Mouse (Mus musculus) heart, adult 9 months (tissue): Measurements from ENCODE around the gene Syngr2.

Source experiments
- DNase-seq, 2 experiments: peaks; one replicate each; pipeline ENCODE4 v3.0.0; 2022; ENCODE audit warnings: low spot score in 2 of 2

The Syngr2 gene

DNA sequence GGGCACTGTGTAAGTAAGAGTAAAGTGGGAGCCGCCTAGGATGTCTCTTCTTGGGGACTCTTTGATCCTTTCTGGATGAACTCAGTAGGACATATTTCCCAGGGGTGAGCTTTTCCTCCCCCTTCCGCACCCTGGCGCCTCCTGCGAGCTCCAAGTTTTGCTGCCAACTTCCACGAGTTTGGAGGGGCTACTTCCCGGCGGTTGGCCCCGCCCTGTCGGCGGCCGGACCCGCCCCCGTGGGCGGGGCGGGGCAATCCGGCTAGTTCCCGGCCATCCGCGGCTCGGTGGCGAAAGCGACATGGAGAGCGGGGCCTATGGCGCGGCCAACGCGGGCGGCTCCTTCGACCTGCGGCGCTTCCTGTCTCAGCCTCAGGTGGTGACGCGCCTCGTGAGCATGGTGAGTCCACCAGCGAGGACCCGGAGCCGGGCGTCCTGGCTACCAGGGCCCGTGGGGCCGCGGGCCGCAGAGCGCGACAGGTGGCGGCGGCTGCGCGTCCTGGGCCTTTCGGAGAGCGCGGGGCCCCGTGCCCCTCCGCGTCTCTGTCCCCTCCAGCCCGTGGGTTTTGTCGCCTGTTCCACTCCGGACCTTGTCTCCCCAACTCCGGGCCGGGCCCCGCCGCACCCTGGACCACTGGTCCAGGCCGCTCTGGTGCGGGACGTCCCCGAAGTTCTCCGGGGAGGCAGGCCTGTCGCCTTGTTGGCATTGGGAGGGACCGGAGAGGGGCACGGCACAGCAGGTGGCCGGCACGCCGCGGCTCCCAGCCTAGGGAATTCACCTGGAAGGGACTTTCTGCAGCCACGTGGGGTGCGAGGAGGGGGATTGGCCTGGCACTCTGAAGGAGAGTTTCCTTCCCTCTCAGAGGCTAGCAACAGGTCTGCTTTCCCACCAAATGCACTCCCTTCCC lies at the start of gene Syngr2, which contains the start of gene Gm20708:
Gene Syngr2, plus strand, starts transcription at position 262 of the 905 bp plus-strand sequence.
Gene Gm20708, plus strand, starts transcription at position 262 of the 905 bp plus-strand sequence.
- DNase-seq = peak; percentile 67 to 78

DNA sequence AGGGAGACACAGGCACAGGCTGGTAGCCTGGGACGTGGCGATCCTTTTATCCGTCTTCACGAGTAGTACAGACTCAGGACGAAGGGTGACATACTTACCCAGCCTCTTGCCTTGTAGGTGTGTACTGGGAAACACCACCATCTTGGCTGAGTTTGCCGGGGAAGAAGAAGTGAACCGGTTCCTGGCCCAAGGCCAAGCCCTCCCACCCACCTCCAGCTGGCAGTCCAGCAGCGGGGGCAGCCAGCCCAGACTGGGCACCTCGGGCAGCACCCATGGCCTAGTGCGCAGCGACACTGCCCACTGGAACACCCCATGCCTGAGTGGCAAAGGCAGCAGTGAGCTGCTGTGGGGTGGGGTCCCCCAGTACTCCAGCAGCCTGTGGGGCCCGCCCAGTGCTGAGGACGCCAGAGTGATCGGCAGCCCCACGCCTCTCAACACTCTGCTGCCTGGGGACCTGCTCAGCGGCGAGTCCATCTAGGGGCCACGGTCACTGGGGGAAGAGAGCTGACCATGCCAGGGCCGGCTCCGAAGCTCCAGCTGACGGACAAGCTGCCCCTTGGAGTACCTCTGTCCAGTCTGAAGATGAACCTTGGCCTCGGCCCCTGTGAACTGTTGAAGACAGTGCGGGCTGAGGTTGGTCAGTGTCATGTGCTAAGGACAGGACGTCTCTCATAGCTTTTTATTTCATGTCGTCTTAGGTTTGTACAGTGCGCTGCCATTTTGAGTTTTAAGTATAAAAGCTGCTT lies 48.9 kb upstream of the Syngr2 start:
- DNase-seq = no peak

DNA sequence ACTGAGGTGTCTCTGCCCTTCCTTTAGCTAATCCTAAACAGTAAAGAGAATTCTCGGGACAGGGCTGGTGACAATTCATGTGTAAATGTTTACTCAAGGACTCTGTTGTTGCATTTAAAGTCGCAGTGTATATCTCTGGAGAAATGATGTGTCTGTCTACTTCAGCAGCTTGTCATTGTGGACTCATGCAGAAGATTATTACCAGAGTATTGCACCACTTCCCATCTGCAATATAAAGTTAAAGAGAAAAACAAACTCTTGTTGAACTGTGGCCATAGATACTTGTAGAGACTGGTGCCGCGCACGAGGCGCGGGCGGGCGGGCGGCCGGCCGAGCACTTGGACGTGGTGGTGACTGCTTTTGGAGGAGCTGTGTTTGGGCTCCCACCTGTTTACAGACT lies 47.7 kb upstream of the Syngr2 start:
- no peak for DNase-seq

DNA sequence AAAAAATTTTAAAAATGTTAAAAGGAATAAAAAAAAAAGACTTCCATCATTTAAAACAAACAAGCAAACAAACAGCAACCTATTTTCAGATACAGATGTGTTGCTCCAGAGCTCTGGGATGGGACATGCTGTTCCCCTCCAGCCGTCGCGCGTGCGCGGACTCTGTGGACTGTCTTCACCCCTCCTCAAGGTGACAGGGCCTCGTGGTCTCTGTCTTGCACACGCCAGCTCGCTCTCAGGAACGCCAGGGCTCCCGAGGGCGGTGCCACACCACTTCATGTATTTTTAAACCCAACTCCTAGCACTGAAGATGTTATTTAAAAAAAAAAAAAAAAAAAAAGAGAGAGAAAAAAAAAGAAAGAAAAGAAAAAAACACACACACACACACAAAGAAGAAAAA lies 47.2 kb upstream of the Syngr2 start:
- peak in 1 of 2 experiments; percentile 44 for DNase-seq

DNA sequence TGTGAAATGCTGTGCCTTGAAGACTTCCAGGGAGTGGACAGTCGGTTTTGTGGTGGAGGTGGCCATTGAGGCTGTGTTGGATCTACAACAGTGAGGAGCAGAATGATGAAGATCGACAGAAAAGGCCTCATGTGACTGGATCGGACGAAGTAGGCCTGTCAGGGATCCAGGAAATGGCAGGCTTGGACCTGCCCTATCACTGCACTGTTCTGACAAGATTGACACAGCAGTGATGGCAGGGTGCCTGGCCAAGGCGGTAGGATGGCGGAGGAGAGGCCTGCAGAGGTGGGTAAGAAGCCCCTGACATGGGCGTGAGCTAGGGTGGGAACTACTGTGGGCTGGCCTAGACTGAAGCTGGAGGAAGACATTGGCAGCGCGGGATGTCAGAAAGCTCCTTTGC lies 45.1 kb upstream of the Syngr2 start:
- no peak for DNase-seq

DNA sequence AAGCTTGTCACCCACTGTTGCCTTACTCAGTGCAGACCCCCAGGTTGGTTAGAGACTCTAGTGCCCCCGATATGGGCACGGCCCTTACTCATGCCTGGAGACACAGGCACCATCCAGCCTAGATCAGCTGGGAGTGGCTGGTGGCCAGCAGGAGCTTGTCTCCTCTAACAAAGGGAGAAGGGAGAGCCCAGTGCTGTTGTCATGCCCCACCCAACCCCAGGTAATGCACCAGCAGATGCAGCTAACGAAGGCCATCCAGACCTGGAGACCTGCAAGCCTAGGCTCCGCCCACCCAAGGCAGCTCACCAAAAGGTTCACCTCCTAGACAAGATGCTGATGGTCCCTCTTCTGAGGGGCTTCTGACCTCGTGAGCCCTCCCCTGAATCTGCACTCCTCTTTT lies 44.1 kb upstream of the Syngr2 start:
- no peak for DNase-seq

DNA sequence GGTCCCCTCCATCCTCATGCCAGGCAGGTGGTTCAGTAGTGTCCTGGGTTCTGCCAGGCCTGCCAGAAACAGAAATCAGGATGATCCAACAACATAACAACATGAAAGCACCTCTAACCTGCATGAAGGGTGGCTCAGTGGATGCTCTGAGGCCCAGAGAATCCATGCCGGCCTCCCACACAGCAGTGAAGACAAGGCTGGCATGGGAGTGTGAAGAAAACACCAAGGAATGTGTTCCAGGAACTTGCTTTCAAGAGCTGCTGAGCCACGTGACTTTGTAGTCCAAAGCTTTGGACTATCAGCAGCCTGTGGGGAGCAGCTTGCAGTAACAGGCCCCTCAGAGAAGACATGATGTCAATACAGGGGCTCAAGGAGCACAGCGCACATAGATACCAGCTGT lies 43.2 kb upstream of the Syngr2 start:
- no peak for DNase-seq

DNA sequence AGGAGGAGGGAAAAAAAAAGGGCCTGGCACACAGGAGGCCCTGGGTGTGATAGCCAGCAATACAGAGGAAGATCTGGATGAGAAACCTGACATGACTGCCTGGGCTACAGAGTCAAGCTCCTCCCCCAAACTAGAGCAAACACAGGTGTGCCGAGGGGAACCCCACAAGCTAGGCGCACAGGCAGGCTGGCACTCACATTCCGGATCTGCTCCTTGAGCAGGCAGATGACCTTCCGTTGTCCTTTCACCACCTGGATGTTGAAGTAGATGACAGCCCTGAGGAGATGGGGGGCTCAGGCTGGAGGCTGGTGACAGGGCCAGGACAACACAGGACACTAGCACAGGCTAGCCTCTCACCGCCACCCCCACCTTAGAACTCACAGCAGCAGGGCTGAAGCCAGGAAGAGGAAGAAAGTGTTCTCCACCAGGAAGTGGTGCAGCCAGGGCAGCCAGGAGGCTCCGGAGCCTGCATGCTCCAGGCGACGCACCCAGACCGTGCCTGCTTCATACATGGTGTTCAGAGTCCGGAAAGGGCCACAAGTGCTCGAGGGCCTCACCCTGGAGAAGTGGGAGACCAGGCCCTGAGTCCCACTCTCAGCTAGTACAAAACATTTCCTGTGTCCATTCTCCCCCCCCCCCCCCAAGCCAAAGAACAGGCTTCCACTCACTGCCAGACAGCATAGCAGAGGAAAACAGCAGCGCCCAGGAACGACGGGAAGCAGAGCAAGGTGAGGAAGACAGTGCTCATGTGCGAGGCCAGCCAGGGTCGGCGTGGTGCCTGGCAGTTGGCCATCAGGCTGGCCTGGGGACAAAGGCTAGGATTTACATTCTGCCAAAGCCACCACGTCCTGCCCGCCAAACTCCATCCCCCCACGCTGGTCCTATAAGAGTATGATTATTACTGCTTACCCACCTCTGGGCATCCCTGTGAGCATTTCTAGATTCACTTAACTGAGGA lies 40.5 kb upstream of the Syngr2 start:
- no peak for DNase-seq

DNA sequence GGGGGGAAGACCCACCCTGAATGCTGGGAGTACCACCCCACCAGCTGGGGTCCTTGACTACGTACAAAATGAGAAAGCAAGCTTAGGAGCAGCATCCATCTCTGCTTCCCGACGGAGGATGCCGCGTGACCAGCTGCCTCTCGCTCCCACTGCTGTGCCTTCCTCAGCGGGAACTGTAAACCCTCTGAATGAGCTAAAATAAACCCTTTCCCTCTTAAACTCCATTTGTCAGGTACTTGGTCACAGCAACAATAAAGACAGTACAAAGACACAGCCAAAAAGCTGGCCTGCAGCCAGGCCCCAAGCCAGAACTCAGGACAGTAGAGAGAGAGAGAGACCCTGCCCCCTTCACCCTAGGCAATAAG lies 39.8 kb upstream of the Syngr2 start:
- DNase-seq = no peak

DNA sequence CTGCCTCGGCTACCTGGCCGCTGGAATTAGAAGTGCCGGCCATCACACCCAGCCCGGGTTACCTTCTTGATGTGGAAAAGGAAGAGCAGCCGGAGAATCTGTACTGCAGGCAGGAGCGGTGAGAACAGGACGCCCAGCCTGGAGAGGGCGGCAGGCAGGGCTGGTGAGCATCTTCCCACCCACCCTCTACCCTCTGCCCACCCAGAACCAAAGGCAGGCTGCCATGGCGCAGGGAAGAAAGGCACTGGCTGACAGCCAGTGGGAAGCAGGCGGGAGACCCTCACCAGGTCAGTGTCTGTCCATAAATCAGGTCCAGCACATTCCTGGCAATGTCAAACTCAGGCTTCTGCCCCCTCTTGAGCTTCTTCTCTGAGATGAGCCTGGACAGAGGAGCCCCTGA lies 39.1 kb upstream of the Syngr2 start:
- no peak for DNase-seq

DNA sequence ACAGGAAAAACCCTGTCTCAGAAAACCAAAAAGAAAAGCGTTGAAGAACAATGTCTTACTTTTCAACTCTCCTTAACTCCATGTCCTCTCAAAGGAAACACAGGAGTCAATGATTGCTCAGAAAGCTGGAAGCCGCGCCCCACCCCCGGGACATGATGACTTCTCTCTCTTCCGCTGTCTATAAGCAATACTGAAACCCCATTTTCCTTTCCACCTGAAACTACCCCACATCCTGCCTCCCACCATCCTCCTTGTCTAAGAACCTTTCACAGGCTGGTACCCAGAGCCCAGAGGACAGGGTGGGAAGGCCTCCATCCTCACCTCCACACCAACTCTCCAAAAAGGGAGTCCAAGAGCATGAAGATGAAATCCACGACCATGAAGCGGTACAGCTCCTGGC lies 37.1 kb upstream of the Syngr2 start:
- DNase-seq = no peak

DNA sequence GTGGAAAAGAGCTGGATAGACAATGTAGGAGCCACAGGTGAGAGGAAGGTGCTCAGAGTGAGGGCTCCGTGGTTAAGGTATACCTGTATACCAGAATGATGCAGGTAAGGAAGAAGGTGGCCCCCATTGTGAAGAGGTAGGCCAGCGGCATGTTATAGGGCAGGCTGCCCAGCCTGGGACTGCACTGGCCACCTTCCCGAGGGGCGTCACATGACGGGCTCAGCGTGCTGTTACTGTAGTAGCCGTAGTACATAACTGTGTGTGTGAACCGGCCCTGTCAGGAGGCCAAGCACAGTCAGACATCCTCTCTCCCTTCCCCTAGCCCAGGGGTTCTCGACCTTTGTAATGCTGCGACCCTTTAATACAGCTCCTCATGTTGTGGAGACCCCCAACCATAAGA lies 34.5 kb upstream of the Syngr2 start:
- peak in 1 of 2 experiments; percentile 36 for DNase-seq

DNA sequence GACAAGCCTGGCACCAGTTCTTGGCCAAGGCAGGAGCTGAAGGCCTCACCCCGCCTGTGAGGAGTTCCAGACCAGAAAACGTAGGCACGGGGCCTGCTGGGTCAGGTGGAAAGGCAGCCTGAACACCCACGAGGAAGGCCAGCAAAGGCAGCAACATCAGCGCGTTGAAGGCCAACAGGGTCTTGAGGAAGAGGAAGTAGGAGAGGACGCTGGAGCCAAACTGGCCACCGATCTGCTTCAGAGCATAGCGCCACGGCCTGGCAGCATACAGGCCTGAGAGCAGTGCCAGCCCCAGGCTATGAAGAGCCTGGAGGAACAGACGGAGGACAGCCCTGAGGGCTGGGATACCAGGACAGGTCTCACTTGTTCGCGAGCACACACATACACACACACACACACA lies 33.9 kb upstream of the Syngr2 start:
- no peak for DNase-seq

DNA sequence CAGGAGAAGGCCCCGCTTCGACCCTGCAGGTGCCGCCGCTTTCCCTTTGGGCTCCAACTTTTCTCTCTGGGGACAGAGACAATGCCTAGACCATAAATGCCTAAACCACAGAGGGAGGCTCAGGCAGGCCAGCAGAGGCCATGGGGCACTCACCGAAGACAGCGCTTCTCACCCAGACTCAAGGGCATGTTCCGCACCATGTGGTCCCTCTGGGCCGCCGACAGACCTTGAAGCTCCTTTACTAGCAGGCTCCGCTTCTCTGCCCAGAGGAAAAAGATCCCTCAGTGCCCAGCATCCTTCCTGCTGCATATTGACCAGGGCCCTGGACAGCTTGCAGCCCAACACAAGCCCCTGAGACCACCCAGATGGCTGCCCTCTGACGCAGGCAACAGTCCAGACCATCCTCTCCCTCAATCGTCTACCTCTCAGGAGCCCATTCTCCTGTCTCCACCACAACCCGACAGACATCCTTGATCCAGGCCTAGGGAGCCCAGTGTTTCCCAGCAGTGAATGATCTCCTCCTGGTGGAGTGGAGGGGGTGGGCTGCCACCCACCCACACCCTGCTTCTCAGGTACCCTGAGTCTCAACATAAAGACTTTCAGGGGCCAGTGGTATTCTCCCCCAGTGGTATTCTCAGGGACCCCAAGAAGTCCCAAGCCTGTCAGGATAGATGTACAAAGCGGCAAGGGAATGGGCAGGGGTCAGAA lies 33.2 kb upstream of the Syngr2 start:
- no peak for DNase-seq

DNA sequence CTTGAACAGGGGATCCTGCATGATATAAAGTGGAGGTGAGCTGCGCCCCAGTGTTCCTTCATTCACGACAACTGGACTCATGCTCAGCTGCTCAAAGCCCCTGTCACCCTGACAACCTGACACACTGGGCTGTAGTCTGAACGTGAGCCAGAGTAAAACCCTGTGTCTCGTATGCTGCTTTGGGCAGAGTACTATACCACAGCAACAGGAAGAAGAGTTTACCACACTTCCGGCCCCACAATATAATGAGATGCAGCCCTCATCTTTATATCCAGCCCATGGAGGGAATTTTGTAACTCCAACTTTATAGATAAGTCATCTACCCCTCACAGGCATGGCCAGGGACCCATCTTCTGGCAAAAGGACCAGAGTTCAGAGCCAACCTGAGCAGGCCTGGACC lies 32.4 kb upstream of the Syngr2 start:
- DNase-seq = no peak

DNA sequence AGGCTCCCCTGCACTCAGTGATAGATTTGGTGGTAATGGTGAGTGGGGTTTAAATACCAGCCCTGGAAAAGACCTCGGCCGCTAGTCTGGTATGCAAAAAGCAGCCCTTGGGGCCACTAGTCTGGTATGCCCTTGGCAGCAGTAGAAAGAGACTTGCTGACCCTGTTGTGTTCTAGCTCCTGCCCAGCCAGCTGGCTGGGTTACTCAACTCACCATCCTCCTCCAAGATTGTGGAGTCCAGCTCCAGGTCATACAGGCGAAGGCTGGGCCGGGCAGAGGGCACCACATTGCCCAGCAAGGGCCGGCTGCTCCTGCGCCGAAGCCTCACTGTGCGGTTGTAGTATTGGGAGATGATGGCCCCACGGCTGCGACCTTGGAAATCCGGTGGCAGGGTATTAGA lies 31.4 kb upstream of the Syngr2 start:
- DNase-seq = no peak

DNA sequence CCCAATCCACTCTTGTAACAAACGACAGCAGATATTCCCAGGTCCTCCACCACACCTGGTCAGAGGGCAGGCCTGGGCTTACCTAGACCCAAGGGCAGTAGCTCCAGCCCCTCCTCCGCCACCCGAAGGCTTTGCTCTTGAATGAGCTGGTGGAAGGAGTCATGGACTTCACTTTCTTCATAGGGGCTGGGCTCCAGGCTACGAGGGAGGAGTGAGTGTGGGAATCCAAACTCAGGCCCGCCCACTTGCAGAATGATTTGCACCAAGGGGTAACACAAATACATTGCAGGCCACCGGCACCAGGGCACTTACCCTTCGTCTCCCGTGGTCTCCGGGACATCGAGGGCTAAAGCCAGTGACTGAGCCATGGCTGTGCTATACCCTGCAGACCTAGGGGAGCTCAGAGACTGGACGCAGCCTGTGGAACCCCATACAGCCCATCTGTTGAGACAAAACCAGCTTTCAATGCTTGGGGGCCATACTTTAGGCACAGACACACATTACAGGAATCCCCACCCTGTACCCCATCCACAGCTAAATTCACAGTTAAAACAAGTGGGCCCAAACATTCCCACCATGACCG lies 30.5 kb upstream of the Syngr2 start:
- peak; percentile 33 to 47 for DNase-seq

DNA sequence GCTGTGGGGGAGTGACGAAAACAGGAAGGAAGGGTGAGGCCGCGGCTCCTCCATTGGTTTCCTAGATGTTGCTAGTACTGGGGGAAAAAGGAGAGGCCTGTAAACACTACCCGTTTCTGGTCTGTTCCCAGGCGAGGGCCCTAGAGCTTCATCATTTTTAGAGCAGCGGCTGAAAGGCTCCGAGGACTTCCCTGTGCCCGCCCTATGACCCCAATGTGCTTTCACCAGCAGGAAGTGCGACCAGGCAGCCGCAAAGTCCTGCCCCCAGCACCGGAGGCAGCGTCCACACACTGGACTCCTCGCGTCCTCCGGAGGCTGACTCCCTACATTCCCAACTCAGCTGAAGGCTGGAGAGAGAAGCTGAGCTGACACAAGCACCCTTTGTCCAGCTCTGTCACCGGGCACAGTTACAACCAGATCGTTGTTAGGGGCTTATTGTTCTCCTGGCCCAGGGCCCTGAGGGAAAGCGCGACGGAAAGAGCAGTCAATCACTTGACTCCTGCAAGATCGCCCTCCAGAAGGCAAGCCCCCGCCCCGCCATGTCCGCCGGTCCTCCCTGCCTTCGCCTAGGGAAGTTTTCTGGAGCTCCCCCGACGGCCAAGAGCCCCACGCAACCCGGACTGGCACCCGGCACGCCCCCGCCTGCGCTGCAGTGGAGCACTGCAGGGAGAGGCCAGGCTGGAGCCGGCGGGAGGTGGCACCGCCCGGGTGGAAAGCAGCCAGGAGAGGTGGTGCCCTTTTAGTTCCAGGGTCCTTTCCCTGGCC lies 29.9 kb upstream of the Syngr2 start:
- peak; percentile 80 to 90 for DNase-seq

DNA sequence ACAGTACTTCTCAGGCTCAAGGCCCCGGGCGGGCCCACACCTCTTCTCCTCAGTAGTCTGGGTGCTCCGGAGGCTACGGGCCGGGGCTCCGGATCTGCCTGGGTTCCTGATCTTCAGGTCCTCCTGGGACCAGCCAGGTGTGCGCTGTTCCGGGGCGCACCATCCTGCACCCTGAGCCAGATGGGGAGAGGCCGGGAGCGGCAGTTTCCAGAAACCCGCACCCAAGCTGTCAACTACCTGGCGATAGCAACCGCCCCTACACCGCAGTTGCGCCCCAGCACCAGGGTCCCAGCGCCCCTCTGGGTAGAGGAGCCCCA lies 29.3 kb upstream of the Syngr2 start:
- peak in 1 of 2 experiments; percentile 23 for DNase-seq

DNA sequence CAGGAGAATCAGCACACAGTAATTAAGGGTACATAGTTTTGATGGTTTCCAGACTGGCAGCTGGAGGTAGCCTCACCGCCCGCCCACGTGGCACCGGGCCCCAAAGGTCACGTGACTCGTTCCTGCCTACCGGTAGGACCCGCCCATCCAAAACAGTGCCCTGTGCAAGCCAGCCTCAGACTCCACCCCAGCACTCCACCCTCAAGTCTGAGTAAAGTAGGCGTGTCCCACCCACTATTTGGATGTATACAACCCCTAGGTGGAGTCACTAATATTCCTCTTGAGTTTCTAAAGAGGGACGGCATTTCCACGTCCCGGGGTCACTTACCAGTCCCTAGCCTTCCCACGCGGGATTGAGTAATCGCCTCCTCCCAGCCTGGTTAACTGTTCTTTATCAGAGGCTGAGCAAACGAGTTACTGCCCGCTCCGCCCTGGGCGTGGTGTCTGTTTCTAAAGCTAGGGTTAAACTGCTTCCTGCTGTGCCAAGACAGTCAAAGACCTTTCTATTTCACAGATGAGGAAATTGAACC lies 28.8 kb upstream of the Syngr2 start:
- peak; percentile 89 to 93 for DNase-seq
